Mouse (Mus musculus) liver, embryonic 11.5 days (tissue): ENCODE measurements around the gene Fbxw7. TPM values are rescaled to one million over a fixed set of nuclear protein-coding genes. Genes with fewer than 3 reads are reported as not detected.
"Not testable (repeated sequence)": the region's sequence is repeated elsewhere in the genome, so short reads cannot be mapped to it uniquely, and the experiment has no call there.

Source experiments
- ATAC-seq: fragments of 200-750 bp; cut with Nextera tagmentation; replicated peaks from 2 replicates; pipeline ENCODE4 v1.8.0; 2017; ENCODE audit warnings: moderate number of reproducible peaks, mild to moderate bottlenecking, moderate TSS enrichment, moderate library complexity; ENCODE audit not compliant: low FRiP score
- DNase-seq: peaks from one replicate; pipeline ENCODE4 v3.0.0-alpha.2; 2017; ENCODE audit warnings: low spot score
- H3K27ac ChIP-seq: fragments of 300-500 bp; sonication (generic); 2 replicates; pipeline ENCODE4 v1.5.1; 2014; ENCODE audit warnings: mild to moderate bottlenecking, low read depth, low read length, control low read depth
- H3K27me3 ChIP-seq: fragments of 300-500 bp; sonication (generic); replicated peaks from 2 replicates; pipeline ENCODE4 v1.6.1; 2014; ENCODE audit warnings: low read length, mixed read lengths; ENCODE audit not compliant: control insufficient read depth, insufficient read depth
- H3K36me3 ChIP-seq: fragments of 300-500 bp; sonication (generic); 2 replicates; pipeline ENCODE4 v1.6.1; 2014; ENCODE audit warnings: mild to moderate bottlenecking, low read length, moderate library complexity, mixed read lengths; ENCODE audit not compliant: control insufficient read depth, insufficient read depth
- H3K4me1 ChIP-seq: fragments of 300-500 bp; sonication (generic); replicated peaks from 2 replicates; pipeline ENCODE4 v1.6.1; 2014; ENCODE audit warnings: low read length, mixed read lengths; ENCODE audit not compliant: control insufficient read depth, insufficient read depth
- H3K4me2 ChIP-seq: fragments of 300-500 bp; sonication (generic); 2 replicates; pipeline ENCODE4 v1.6.1; 2014; ENCODE audit warnings: mild to moderate bottlenecking, control low read depth, moderate library complexity
- H3K4me3 ChIP-seq: fragments of 300-500 bp; sonication (generic); 2 replicates; pipeline ENCODE4 v1.5.1; 2014; ENCODE audit warnings: low read depth, low read length, control low read depth
- H3K9ac ChIP-seq: fragments of 300-500 bp; sonication (generic); 2 replicates; pipeline ENCODE4 v1.6.1; 2014; ENCODE audit warnings: low read depth, low read length, control low read depth
- H3K9me3 ChIP-seq: fragments of 300-500 bp; sonication (generic); 2 replicates; pipeline ENCODE4 v1.6.1; 2016; ENCODE audit warnings: low read length, inconsistent platforms, mixed read lengths; ENCODE audit not compliant: control insufficient read depth
- WGBS: fragments of 180-500 bp; shearing (Covaris S2); extraction: QIAGEN DNeasy Blood & Tissue Kit; methylation state at CpG from one replicate; pipeline ENCODE4 v1.1.7; 2014; 5-methylcytosine and 5-hydroxymethylcytosine counted together
- polyA plus RNA-seq: library from polyadenylated mRNA; unstranded; fragments of >200 nt; fragmentation: Nextera tagmentation; extraction: Ambion mirVana; gene quantifications from 2 replicates; pipeline ENCODE4 v1.2.1, GENCODE M21; 2014

The Fbxw7 gene
- polyA plus RNA-seq, 1 experiment from 2014 or later = 5.7 TPM

DNA sequence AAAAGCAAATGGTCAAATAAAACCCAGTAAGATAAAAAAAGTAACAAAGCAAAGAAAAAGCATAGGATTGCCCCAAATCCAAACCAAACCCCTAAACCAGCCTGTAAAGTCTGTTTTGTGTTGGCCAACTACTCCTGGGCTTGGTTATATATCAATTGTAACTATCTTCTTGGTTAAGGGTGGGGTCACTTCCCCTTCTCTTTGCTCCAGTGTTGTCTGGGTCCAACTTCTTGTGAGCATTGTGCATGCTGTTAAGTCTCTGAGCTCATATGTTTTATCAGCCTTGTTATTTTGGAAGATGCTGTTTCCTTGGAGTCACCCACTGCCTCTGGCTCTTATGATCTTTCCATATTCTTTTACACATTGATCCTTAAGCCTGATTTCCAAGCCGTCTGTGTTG is 39.4 kb downstream of the Fbxw7 start:
- Histone ChIP-seq H3K36me3 (no peaks in the 10 kb centered on the region), H3K4me2 (no peak overlapping the region), H3K9ac (no peak overlapping the region), H3K27me3 (no peaks in the 10 kb centered on the region), H3K27ac (no peak overlapping the region), H3K4me1 (peaks cover 21% of the 10 kb centered on the region), H3K4me3 (no peak overlapping the region), H3K9me3 (no peaks in the 10 kb centered on the region)
- DNase-seq (no peak), ATAC-seq (no peak)
- 64% methylated on average over 1 of the region's 1 CpGs for WGBS

DNA sequence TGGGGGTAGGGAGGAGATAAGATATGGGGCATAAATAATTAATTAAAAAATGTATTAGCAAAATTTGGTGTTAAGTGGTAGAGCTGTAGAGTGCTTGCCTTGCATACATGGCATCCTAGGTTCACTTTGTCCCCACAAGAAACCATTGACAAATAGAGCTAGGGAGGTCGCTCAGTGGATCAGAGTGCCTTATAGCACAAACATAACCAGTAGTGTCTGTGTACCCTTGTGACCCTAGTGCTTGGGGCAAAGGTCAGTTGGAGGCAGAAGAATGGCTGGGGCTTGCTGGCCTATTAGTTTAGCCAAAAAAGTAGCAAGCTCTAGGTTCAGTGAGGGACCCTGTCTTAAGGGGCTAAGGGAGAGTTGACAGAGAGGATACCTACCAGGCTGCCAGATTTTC is 45.6 kb downstream of the Fbxw7 start:
- ATAC-seq (peak; percentile 39; the same call in 1 of the 2 replicates), DNase-seq (no peak)
- no peak overlapping the region for H3K4me2 ChIP-seq
- 72% methylated on average over 1 of the region's 1 CpGs for WGBS
- no peaks in the 10 kb centered on the region for H3K36me3 ChIP-seq
- H3K9ac ChIP-seq = no peak overlapping the region
- peaks cover 15% of the 10 kb centered on the region for H3K4me1 ChIP-seq
- H3K4me3 ChIP-seq = no peak overlapping the region
- H3K9me3 ChIP-seq = no peaks in the 10 kb centered on the region
- H3K27me3 ChIP-seq = no peaks in the 10 kb centered on the region
- no peak overlapping the region for H3K27ac ChIP-seq

DNA sequence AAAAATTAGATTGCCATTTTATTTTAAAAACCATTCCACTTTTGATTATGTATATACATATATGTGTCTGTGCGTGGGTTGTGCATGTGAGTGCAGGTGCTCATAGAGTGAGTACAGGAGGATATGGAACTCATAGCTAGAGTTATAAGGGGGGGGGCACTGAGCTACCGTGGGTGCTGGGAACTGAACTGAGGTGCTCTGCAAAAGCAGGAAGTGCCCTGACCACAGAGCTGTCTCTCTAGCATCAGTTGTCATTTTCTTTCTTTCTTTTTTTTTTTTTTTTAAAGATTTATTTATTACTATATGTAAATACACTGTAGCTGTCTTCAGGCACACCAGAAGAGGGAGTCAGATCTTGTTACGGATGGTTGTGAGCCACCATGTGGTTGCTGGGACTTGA is 46.7 kb downstream of the Fbxw7 start:
- DNase-seq, H3K4me3 ChIP-seq, H3K27me3 ChIP-seq, H3K27ac ChIP-seq, H3K9me3 ChIP-seq, H3K9ac ChIP-seq, H3K36me3 ChIP-seq, H3K4me2 ChIP-seq, ATAC-seq: not testable (repeated sequence)
- WGBS = 73% methylated on average over 3 of the region's 3 CpGs
- peaks cover 15% of the 10 kb centered on the region for H3K4me1 ChIP-seq

DNA sequence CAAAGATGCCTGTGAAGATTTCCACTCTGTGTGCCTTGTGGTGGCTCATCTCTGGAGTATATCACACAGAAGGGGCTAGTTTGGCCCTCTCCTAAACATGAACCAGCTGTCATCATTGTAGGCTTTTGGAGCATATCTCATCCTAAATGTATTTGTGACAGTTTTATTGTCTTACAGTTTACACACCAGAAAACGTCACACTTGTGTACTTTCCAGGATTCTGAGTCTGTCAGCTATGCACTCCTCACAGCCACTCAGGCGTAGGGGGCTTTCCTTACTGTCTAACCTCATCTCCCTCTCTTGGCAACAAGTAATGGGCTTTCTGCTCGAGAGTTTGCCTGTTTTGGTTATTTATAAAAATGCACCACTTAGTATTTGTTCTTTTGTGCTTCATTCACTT is 50.6 kb downstream of the Fbxw7 start:
- 81% methylated on average over 3 of the region's 3 CpGs for WGBS
- H3K27ac ChIP-seq = no peak overlapping the region; the same call in 1 of the 2 replicates
- no peaks in the 10 kb centered on the region for H3K9me3 ChIP-seq
- no peak for DNase-seq
- H3K4me3 ChIP-seq = no peak overlapping the region
- no peak overlapping the region for H3K4me2 ChIP-seq
- H3K4me1 ChIP-seq = peaks cover 9% of the 10 kb centered on the region
- H3K27me3 ChIP-seq = no peaks in the 10 kb centered on the region
- no peaks in the 10 kb centered on the region for H3K36me3 ChIP-seq
- ATAC-seq = no peak
- H3K9ac ChIP-seq = no peak overlapping the region

DNA sequence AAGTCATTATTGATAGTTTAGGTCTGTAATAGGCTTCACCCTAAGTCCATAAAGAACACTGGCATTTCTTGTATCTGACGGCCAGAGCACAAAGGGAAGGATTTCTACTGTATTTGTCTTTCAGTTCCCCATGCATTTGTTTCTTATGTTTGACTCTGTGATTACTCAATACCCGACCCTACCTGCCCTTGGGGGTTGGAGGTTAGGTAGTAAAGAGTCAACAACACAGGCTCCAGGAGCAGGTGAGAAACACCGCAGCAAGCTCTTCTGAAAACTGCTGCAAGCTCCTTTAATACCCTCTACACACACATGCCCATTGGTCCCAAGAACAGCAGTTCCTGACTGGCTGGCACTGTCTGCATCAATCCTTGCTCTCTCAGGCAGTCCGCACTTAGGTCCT is 51.8 kb downstream of the Fbxw7 start:
- H3K27ac ChIP-seq = no peak overlapping the region
- peak overlapping the region; percentile 4; the same call in 1 of the 2 replicates for H3K4me2 ChIP-seq
- WGBS = 67% methylated on average over 4 of the region's 4 CpGs
- H3K27me3 ChIP-seq = no peaks in the 10 kb centered on the region
- H3K36me3 ChIP-seq = no peaks in the 10 kb centered on the region
- no peaks in the 10 kb centered on the region for H3K9me3 ChIP-seq
- peaks cover 9% of the 10 kb centered on the region for H3K4me1 ChIP-seq
- ATAC-seq = no peak; the same call in 1 of the 2 replicates
- no peak overlapping the region for H3K4me3 ChIP-seq
- no peak for DNase-seq
- no peak overlapping the region for H3K9ac ChIP-seq

DNA sequence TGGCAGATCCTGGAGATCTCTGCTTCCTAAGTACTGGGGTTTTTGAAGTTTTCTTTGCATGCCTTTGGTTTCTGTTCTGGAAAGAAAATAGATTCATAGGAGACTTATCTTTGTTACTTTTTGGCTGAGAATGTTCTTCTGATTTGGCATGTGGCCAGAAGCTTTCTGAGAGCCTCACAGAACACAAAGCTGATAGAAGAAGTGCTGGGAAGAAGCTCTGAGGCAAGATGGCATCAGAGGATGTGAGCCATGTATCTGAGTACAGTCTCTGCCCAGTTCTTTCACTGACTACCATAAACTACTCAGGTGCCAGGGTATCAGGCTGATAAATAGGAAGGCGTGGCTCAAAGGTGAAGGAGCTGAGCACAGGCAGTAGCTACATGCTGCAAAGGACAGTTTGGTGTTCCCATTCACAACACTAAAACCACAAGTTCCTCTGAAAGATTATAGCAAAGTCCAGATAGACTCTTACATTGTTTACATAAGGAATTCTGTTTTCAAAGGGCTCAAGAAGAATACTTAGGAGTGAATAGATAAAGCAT is 52.4 kb downstream of the Fbxw7 start:
- Histone ChIP-seq H3K27me3 (no peaks in the 10 kb centered on the region), H3K27ac (no peak overlapping the region), H3K4me3 (no peak overlapping the region), H3K4me2 (no peak overlapping the region), H3K4me1 (peaks cover 9% of the 10 kb centered on the region), H3K9me3 (no peaks in the 10 kb centered on the region), H3K9ac (no peak overlapping the region), H3K36me3 (no peaks in the 10 kb centered on the region)
- DNase-seq (no peak), ATAC-seq (no peak)
- 52% methylated on average over 1 of the region's 1 CpGs for whole genome bisulfite sequencing

DNA sequence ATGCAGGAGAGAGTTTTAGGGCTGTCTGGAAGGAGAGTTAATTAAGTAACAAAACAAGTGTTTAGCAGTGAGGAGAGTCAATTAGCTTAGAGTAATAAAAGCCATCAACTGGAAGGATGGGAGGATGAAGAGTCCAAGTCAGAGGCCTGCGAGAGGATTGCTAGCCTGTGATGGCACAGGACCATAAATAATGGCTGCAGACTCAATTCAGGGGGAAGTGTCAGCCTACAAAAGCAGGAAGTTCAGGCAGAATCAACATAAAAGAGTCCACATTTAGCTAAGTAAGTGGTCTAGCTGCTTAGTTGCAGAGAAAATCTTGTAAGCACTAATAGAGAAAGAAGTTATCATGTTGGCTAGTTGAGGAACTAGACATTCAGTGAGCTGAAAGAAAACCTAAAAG is 52.9 kb downstream of the Fbxw7 start:
- Histone ChIP-seq H3K9ac (no peak overlapping the region), H3K36me3 (no peaks in the 10 kb centered on the region), H3K9me3 (no peaks in the 10 kb centered on the region), H3K27me3 (no peaks in the 10 kb centered on the region), H3K4me1 (peaks cover 9% of the 10 kb centered on the region), H3K27ac (no peak overlapping the region), H3K4me3 (no peak overlapping the region), H3K4me2 (no peak overlapping the region)
- WGBS = 37% methylated on average over 1 of the region's 1 CpGs
- no peak for ATAC-seq
- no peak for DNase-seq

DNA sequence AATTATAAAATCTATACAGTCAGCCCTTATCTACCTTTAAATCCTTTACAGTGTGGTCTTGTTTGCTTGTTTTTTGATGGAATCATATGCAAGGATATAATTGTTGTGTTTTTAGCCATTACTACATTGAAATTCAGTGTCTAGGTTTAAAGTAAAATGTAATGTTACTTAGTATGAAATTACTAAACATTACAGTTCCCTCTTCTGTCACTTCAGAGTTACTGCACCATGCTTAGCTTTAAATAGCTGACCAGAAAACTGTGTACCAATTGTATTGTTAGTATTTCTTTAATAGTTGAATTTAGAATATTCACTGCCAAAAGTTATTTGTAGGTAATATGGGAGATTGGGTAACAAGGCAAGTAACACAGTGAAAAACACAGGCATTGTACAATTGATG is 55.1 kb downstream of the Fbxw7 start:
- H3K27me3 ChIP-seq = no peaks in the 10 kb centered on the region
- H3K36me3 ChIP-seq = no peaks in the 10 kb centered on the region
- no peak overlapping the region for H3K9ac ChIP-seq
- no peak for DNase-seq
- H3K4me1 ChIP-seq = peaks cover 9% of the 10 kb centered on the region
- no peak overlapping the region for H3K4me2 ChIP-seq
- H3K4me3 ChIP-seq = no peak overlapping the region
- no peaks in the 10 kb centered on the region for H3K9me3 ChIP-seq
- ATAC-seq = no peak
- H3K27ac ChIP-seq = no peak overlapping the region

DNA sequence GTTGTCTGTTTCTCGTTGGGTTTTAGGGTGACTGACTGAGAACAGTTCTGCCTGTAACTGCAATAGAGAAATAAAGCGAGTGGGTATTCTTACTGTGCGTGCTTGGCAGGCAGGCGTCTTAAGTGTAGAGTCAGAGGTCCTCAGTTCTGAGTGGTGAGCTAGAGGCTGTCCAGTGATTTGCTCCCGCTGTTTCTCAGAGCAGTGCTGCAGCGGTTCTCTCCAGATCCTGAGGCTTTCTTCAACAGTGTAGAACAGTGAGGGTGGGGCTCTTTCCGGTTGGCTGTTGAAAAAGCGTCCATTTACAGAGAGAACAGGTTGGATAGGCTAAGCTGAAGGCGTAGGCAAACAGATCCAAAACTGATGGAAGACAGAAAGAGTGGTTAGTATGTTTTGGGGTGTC is 60.2 kb downstream of the Fbxw7 start:
- no peaks in the 10 kb centered on the region for H3K9me3 ChIP-seq
- H3K4me2 ChIP-seq = no peak overlapping the region
- H3K4me3 ChIP-seq = no peak overlapping the region
- 82% methylated on average over 9 of the region's 9 CpGs for WGBS
- ATAC-seq = no peak
- no peaks in the 10 kb centered on the region for H3K4me1 ChIP-seq
- no peaks in the 10 kb centered on the region for H3K27me3 ChIP-seq
- no peak for DNase-seq
- no peak overlapping the region for H3K27ac ChIP-seq
- H3K9ac ChIP-seq = no peak overlapping the region
- H3K36me3 ChIP-seq = no peaks in the 10 kb centered on the region
